Mouse (Mus musculus): ENCODE measurements around the gene Camk2b.

Gene Camk2b

DNA sequence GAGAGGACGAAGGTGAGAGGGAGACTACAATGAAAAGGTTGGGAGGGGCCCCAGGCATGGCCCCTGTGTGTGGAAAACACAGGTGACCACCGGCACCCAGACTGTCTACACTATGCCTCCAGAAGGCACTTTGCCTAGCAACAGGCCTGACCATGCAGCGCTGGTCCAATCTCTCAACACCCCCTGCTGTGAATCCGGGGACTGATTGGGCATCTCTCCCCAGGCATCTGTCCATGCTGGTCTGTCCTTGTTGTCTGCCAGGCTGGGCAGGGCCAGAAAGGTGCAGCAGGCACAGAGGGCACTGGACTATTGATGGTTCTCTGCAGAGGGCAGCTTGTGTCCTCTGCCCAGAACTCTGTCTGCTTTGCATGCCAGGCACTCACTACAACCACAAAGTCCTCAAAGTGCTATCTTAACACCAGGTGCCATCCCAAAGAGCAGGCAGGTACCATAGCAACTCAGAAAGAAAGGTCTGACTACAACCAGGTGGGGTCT lies 16.0 kb downstream of the Camk2b start:
- DNase-seq (ENCODE audit: low spot score), result no peak

DNA sequence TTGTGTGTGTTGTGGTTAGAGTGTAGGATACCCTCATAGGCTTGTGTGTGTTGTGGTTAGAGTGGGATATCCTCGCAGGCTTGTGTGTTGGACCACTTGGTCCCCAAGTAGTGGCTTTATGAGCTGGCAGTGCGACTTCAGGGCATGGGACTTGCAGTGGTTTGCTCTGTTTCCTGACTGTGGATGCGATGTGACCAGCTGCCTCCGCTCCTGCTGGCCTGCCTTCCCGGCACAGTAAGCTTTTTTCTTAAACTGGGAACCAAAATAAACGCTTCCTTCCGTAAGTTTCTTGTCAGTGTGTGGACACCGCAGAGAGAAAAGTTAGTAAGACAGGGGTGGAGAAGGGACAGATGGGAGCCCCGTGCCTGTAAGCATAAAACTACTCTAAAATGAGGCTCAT lies 18.0 kb downstream of the Camk2b start:
- DNase-seq (ENCODE audit: low spot score), result no peak

DNA sequence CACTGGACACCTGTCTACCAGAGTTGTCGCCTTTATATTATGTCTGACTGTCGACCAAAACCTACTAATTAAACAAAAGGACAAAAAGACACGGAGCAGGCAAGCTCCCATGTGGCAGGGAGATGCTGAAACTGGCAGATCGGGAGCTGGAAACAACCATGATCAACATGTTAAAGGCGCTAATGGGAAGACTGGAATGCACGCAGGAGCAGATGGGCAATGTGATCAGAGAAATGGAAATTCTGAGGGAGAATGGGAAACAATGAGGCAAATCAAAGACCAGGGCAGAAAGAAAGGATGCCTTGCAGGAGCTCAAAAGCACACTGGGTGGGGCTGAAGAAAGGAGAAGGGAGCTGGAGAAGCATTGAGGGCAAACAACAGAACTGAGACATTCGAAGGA lies 27.2 kb downstream of the Camk2b start:
- DNase-seq (ENCODE audit: low spot score), result no peak

DNA sequence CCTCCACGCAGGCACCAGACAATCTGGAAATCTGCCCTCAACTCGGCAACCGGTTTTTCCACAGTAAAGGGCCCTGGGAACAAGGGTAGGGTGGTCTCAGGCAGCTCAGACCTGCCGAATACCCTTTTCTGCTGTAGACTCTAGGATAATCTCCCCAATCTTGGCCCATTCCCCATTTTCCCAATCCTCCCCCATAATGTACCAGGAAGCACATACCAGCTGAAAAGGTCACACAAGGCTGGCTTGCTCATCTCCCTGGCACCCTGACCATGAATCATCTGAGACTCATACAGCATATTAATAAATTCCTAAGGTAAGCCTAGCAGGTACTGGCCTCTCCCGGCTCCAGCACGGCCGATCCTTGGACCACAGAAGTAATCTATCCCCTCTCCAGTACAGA lies 28.5 kb downstream of the Camk2b start:
- DNase-seq (ENCODE audit: low spot score), result no peak

DNA sequence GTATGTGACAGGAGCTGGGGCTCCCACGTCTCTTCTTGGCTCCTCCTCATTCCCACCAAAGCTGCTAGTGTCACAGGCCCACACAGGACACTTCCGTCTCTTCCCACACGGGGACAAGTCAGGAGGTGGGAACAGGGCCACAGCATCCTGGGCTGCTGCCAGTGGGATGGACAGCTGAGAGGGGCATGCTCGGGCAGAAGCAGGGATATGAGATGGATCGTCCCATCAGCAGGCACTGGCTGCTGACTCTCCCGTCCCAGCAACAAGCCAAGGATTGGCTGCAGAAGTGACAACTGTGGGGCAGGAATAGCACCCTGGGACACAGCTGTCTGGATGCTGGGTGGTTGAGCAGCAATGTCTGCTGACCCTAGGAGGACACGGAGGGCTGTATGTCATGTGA lies 29.0 kb downstream of the Camk2b start:
- no peak for DNase-seq (ENCODE audit: low spot score)

DNA sequence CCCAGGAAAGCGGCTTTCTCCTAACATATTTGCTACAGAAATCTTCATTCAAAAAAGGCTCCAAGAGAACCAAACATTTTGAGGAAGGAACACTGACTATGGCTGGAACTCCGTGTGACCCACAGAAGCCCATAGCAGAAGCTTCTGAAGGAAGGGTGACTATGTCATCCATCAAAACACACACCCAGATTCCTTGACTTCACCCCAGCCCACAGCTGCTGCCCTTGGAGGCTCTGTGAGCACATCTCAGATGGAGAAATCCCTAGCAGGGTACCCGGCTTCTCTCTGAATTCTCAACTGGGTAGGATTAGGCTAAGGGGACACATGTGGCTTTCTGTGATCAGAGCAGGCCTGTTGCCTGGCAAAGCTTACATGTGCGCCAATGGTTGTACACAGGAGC lies 29.7 kb downstream of the Camk2b start:
- no peak for DNase-seq (ENCODE audit: low spot score)

DNA sequence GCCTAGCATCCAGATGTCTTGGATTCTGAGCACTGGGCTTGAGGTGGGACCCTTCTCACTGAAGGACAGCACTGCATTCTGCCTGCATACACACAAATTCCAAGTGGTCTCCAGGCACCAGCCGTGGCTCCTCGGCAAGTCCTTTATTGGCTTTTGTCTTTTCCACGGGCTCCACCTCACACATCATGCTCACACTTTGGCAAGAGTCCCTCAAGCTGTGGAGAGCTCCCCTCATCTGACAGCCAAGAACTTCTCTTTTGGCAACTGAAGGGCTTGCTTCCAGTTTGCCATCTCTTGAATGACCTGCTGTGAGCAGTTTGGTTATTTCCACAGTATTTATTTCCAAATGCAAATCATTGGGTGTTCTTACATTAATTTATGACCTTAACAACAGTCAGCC lies 30.6 kb downstream of the Camk2b start:
- no peak for DNase-seq (ENCODE audit: low spot score)

DNA sequence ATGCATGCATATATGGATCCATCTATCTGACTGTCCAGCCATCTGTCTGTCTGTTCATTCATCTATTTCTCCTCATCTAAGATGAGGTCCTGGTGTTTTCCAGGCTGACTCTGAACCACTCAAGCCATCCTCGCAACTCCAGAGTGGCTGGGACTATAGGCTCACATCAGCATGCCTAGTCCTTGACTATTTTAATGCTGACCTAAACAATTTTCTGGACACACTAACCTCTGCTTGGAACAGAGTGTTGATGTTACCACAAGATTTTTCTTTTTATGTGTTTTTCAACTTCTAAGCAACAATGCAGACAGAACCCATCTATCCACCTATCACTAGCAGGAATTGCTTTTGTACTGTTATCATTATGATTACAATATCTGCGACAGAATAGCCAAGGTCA lies 31.4 kb downstream of the Camk2b start:
- DNase-seq (ENCODE audit: low spot score), result no peak

DNA sequence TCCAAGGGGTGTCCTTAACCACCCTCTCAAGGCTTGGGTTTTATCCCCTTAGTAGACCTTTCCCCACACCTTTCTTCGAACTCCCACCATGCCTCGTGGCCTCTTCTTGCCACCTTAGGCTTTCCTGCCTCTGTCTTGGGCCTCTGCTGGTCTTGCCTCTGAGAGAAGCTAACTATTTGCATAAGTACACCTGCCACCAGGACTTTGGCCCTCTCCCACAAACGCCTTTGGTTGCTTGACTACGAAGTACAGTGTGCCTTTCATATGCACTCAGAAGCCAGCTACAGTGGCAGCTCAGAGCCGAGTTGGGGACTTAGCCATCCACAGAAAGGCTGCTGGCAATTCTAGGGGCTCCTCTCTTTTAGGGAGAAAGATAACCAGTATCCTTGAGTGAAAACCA lies 32.4 kb downstream of the Camk2b start:
- DNase-seq (ENCODE audit: low spot score), result no peak

DNA sequence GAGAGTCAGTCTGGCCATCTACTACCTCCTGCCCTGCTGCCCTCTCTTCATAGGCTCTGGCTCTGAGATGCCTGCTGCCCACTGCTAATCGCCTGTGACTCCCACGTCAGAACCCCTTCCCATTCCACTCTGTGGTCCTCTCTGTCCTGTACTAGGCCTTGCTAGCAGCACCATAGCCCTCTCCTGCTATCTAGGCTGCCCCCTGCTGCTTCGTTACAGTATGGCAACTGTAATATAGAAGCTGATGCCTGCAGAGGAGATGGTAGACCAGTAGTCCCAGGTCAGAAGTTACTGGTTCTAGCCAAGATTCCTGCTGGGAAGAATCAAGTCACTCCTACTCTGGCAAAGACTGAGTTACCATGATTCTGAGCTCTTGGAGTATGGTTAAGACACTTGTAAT lies 33.0 kb downstream of the Camk2b start:
- peak; percentile 18 for DNase-seq (ENCODE audit: low spot score)

DNA sequence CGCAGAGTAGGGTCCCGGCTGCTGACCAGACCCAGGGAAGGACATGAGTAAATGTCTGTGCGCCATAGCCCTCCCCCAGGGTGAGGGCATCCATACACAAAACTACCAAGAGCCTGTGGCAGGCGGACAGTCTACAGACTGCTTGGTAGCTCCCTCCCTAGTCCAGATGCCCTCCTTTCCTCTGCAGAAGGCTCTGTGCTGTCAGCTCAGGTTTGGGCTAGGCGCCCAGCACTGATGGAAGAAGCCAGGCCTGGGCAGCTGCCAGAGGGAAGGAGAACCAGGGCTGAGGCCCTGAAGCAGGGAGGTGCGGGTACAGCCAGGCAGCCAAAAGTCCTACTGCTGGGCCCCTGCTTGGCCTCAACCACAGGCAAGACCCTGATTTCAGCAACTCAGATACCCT lies 35.5 kb downstream of the Camk2b start:
- DNase-seq (ENCODE audit: low spot score), result no peak

DNA sequence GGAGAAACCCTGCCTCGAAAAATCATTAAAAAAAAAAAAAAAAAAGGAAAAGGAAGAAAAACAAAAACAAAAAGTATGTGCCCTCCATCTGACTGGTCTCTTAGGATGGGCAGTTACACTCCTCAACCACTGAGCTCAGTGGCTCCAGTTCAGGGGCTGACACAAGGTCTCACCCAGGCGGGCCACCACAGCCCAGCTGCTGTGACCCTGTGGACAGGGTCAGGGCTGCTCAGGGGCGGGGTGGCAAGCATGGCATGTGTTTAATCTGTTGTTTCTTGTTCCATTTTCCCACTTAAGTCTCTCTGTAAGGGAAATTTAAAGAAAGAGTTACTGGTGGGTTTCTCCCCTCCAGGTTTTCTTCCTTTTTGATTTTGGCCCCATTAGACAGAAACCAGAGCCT lies 36.4 kb downstream of the Camk2b start:
- DNase-seq (ENCODE audit: low spot score), result no peak

DNA sequence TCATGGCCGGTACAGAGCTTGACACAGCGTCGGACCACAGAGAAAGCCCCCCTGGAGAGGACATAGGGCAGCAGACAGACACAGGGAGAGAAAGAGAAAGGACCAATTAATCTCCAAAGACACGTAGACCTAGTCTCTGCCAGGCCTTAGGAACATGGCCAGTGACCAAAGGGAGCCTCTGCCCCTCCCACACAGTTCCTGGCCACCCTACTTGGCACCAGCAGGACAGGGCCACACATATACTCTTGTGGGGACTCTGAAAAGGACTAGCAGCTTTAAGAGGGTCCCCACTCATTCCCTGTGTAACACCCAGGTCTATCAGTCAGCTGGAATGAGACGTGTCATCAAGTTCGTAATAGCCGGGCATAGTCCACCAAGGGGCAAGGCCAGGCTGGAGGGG lies 37.3 kb downstream of the Camk2b start:
- no peak for DNase-seq (ENCODE audit: low spot score)

DNA sequence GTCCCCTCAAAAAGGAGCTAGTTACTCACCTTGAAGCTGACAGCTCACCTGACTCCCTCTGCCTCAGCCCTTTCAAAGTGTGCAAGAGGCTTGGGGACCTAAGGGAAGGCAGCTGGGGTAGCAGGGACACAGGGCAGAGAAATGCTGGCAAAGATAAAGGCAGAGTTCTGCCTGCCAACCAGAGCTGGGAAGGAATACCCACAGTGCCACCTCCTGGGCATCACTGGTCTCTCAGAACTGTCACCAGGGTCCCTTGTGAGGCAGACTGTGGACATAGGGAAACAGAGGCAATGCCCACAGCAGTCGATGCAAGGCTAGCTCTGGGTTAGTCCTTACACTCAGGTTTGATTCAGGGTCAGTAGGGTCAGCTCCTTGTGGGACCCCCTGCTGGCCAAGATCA lies 39.8 kb downstream of the Camk2b start:
- DNase-seq (ENCODE audit: low spot score), result no peak

DNA sequence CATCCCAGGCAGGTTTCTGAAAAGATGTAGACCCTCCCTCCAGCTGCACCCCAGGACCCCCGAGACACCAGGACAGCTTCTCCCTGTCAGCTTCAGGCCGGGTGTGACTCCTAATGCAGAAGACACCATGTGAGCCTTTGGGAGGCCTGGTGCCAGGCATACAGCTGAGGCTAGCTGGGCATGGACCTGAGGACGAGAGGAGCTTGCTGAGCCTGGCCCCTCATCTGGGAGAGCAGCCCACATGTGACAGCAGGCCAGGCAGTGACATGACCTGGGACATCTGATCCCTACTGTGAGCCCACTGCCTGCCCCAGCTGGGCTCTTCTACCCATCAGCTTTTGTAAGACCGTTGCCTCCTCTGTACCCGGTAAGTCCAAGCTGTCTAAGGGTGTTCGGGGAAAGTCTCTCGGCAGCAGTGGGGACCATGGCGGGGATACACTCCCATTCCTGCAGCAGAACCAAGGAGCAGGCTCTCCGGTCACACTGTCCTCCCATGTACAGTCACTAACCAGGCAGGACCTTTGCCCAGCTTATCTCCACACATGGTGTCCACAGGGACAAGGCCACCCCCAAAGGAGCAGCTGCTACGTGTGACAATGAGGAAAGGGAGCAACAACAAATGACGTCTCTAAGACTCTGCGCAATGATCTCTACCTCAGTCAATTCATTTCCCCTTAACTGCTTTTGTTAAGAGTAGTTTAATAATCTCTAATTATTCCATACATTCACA lies 41.1 kb downstream of the Camk2b start:
- DNase-seq (ENCODE audit: low spot score), result no peak

DNA sequence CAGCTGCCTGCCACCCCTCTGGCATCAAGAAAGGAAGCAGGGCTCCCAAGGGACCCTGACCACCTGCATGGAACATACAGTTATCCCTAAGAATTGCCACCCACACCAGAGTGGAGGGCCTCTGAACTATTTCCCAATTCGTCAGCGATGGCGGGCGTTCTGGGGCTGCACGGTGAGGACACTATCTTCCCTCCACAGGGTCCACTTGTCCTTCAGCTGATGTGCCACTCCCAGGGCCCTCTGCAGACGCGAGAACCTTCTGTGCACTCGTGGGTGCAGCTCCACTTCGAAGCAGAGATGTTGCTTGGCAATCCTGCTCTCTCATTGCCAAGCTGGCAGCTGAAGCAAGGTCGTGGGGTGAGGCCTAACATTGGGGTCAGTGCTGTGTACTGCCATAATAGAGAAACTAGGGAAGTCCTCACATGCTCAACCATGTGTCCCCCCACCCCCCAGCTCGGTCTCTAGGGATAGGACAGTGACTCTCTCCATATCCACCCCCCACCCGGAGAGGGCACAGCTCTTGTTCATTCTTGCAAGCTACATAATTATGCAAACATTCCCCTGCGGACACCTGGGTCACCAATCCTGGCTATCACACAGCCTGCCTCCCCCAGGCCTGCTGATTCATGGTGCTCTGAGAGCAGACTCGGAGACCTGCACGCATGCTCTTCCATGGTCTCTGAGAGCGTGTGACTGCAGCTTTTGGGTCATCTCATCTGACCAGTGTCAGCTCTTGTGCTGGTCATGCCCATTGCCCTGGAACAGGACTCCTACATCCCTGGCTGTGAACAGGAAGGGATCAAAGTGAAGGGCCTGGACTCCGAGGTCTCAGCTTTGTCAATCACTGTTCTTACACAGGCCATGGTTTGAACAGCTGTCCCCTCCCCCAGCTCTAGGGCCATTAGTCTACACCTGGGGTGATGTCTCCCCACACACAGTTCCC lies 45.0 kb downstream of the Camk2b start:
- DNase-seq (ENCODE audit: low spot score), result no peak

DNA sequence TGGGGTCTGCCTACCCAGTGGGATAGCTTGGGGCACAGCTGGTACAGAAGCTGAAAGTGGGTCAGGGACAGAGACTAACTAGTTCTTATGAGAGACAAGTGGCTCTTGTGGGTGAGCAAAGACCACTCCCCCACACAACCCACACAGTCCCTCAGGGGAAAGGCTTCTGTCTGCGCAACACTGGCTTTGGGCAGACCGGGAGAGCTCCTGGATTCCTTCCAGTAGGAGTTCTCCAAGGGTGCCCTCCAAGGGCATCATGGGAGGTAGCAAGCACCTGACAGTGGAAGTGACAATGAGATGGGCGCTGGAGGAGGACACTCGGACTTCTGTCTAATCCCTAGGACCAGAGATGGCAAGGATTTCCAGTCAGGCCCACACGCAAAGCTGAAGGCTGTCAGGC lies 45.8 kb downstream of the Camk2b start:
- no peak for DNase-seq (ENCODE audit: low spot score)

DNA sequence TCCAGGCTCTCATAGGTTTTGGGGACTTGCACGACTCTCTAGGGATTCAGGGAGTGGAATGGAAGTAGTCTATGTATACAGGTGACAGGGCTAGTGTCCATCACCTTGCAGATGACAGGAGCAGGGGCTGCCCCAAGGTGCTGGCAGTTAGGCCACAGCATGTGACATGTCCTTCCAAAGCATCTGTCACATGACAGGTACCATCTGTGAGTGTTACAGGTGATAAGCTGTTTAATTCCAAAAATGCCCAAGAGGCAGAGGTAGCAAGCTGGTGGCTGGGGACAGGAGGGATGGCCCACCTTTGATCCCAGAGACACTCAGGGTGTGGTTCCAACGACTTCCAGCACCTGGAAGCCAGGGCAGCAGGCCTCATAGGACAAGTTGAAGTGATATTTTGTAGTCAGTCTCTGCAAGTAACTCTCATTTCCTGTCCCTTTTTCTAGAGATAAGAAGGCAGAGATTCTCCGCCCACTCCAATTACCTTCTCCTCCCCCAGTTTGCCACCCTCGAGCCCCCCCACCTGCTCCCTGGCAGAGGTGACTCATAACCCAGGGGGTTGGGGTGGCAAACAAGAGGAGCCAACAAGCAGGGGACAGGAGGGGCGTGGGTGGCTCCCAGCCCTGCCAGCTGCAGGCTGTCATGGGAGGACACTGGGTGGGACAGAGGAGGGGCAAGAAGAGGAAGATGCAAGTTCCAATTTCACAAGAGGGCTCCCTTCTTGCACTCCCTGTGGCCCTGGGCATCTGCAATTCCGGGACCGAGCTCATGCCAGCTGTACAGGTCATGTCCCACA lies 47.7 kb downstream of the Camk2b start:
- no peak for DNase-seq (ENCODE audit: low spot score)

DNA sequence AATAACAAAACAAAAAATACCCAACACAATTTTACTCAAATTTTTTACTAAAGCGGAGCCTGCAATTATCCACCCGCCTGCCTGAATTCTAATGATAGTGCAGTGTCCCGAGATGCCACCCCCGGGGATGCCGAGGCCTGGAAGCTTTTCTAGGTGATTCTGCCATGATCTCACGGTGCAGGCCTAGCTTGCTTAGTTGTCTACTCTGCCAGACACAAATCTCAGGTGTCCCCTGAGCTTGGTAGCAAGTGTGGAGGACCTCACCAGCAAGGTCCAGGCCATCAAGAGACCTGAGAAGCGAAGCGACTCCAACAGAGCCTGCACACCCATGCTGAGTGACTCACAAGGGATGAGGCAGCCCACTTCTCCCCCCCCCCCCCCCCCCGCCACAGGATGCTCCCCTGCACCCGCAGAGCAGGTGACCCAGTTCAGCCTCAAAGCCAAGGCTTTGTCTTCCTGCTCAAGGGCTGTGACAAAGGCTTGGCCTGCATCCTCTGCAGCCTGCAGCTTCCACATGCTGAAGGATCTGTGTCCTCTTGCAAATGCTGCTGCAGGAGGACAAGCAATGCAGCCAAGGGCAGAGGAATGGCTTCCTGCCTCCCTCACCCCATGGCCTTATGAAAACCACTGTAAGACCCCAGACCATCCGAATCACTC lies 48.5 kb downstream of the Camk2b start:
- DNase-seq (ENCODE audit: low spot score), result no peak

DNA sequence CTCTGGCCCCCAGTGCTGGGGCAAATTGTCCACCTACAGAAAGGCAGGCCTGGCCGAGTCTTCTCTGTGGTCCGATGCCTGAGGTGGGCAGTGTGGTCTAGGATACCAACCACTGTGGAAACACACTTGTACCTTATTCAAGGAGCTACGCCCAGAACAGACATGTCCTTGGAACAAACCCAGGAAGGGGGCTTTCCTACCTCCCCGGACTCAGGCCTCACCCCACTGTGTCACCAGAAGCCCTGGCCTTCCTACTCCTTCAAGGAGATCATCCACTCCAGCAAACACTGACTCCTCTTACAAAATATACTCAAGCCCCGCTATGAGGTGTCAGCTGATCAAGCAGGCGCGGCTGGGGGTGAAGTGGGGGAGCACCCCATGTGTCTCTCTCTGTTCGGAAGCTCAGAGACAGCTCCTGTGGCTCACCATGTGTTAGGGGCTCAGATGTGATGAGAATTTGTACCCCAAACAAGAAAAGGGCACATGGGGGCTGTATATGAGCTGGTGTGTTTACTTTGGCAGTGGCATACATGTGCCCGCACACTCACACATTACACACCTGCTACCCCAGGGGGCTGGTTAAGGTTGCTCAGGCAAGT lies 49.3 kb downstream of the Camk2b start:
- no peak for DNase-seq (ENCODE audit: low spot score)

DNA sequence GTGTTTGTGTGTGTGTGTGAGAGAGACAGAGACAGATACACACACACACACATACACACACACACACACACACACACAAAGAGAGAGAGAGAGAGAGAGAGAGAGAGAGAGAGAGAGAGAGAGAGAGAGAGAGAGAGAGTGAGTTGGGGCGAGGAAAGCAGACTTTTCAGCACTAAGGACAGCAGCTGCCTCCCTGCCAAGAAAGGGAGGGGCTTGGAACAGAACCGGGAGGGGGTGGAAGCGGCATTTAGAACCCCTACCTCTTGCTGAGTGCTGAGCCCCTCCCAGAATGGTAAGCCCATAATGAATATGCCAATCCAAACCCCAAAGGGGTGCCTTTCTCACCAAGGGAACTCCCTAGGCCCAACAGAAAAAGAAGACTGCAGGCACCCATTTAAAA lies 49.8 kb downstream of the Camk2b start:
- DNase-seq (ENCODE audit: low spot score), result no peak

DNA sequence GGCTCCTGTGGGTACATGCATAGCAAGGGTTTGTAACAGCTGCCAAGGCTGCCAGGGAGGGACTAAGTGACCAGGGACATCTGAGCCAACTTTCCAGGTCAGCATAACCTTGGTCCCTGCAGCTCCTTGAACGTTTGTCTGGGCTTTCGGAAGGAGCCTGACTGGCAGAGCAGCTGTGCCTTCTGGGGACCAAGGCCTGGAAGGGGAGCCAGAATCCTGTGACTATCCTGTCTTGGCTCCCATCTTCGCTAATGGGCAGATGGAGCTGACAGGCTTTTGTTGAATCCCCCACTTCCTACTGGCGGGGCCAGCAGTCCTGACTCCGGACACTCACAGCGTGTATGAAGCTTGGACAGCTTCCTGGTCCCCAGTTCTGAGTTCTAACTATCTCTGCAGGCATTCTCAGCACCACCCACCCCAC lies 51.1 kb downstream of the Camk2b start:
- DNase-seq (ENCODE audit: low spot score), result no peak

Measured in c-Kit-positive CD71-positive TER-119-positive erythroid progenitor cells, embryonic 14.5 days (primary cell).